Mouse (Mus musculus): ENCODE measurements around the gene Myo1b.

Gene Myo1b

GRCm38 (mm10) chr1:51915576-51916156 is at the start of gene Myo1b:
Myo1b (minus strand) TSS chr1:51916071.
- peak; percentile 38 for DNase-seq (ENCODE audit: low read depth, low spot score)

GRCm38 (mm10) chr1:51964647-51965046 is 48.8 kb upstream of the Myo1b start:
- DNase-seq (ENCODE audit: low read depth, low spot score): no peak

- no peak for DNase-seq (ENCODE audit: low read depth, low spot score)
Measured at GRCm38 (mm10) chr1:51947116-51947515, 31.2 kb upstream of the Myo1b start.

GRCm38 (mm10) chr1:51944755-51945154 is 28.9 kb upstream of the Myo1b start:
- DNase-seq (ENCODE audit: low read depth, low spot score): peak; percentile 76

GRCm38 (mm10) chr1:51938357-51938756 is 22.5 kb upstream of the Myo1b start:
- no peak for DNase-seq (ENCODE audit: low read depth, low spot score)

GRCm38 (mm10) chr1:51935006-51935405 is 19.1 kb upstream of the Myo1b start:
- no peak for DNase-seq (ENCODE audit: low read depth, low spot score)

- DNase-seq (ENCODE audit: low read depth, low spot score): no peak
Measured at GRCm38 (mm10) chr1:51934176-51934924, 18.5 kb upstream of the Myo1b start.

- no peak for DNase-seq (ENCODE audit: low read depth, low spot score)
Measured at GRCm38 (mm10) chr1:51932826-51933225, 17.0 kb upstream of the Myo1b start.

GRCm38 (mm10) chr1:51931561-51931960 is 15.7 kb upstream of the Myo1b start:
- DNase-seq (ENCODE audit: low read depth, low spot score): no peak

GRCm38 (mm10) chr1:51930584-51930983 is 14.7 kb upstream of the Myo1b start:
- no peak for DNase-seq (ENCODE audit: low read depth, low spot score)

- peak; percentile 24 for DNase-seq (ENCODE audit: low read depth, low spot score)
Measured at GRCm38 (mm10) chr1:51929557-51929956, 13.7 kb upstream of the Myo1b start.

- DNase-seq (ENCODE audit: low read depth, low spot score): peak; percentile 29
Measured at GRCm38 (mm10) chr1:51922820-51923219, 6.9 kb upstream of the Myo1b start.

GRCm38 (mm10) chr1:51916276-51916675 is 405 bp upstream of the Myo1b start:
- DNase-seq (ENCODE audit: low read depth, low spot score): no peak

GRCm38 (mm10) chr1:51915051-51915575 is 758 bp downstream of the Myo1b start:
- DNase-seq (ENCODE audit: low read depth, low spot score): peak; percentile 92

- DNase-seq (ENCODE audit: low read depth, low spot score): no peak
Measured at GRCm38 (mm10) chr1:51914095-51914494, 1.8 kb downstream of the Myo1b start.

GRCm38 (mm10) chr1:51913071-51913814 is 2.6 kb downstream of the Myo1b start:
- DNase-seq (ENCODE audit: low read depth, low spot score): no peak

- no peak for DNase-seq (ENCODE audit: low read depth, low spot score)
Measured at GRCm38 (mm10) chr1:51911331-51911730, 4.5 kb downstream of the Myo1b start.

GRCm38 (mm10) chr1:51909204-51909603 is 6.7 kb downstream of the Myo1b start:
- DNase-seq (ENCODE audit: low read depth, low spot score): no peak

- DNase-seq (ENCODE audit: low read depth, low spot score): no peak
Measured at GRCm38 (mm10) chr1:51907821-51908220, 8.1 kb downstream of the Myo1b start.

GRCm38 (mm10) chr1:51906206-51906906 is 9.5 kb downstream of the Myo1b start:
- no peak for DNase-seq (ENCODE audit: low read depth, low spot score)

GRCm38 (mm10) chr1:51905073-51905472 is 10.8 kb downstream of the Myo1b start:
- no peak for DNase-seq (ENCODE audit: low read depth, low spot score)

- no peak for DNase-seq (ENCODE audit: low read depth, low spot score)
Measured at GRCm38 (mm10) chr1:51897160-51897572, 18.7 kb downstream of the Myo1b start.
